Mouse (Mus musculus) monocyte, adult 2 months (primary cell): Measurements from ENCODE around the gene Tfam.

Source experiments
- DNase-seq, 2 experiments: peaks; one replicate each; pipeline ENCODE4 v3.0.0; 2022; ENCODE audit warnings: low spot score in 2 of 2, low read depth in 1 of 2

Tfam gene

DNA sequence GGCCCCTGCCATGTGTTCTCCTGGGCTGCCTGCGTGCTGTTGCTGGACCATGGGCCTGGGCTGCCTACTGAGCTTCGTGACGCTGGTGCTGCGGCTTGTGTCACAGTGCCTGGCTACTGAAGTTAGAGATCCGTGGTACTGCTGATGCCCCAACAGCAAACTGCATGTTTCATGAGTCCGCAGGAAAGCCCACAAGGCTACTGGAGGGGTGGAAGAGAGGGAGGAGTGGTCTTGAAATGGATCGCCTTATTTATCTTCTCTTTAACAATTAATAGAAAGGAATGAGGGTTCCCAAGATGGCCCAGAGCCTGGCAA, at the start of gene Tfam:
Tfam (minus strand) TSS at position 41 of the 315 bp plus-strand sequence.
- DNase-seq, result no peak

DNA sequence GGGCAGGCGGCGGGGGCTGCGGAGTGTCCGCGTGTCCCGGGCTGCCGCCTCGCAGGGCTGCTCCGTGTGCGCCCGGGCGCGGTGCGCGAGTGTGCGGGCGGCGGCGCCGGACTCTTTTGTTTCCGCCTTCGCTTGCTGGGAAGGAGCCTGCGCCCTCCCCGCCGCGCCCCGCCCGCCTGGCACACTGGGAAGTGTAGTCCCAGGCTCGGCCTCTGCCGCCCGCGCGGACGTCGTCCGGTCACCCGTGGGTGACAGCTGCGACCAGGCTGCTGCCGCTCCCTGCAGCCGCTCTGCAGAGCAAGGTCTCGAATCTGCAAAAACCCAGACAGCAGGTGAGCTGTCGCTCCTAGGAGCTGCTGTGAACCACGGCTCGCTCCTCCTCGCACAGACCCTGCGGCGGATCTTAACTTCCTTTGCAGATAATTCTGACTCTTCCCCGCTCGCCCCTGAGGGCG, 47.1 kb upstream of the Tfam start, which contains the start of gene Ube2d1:
Ube2d1 (minus strand) TSS at position 137 of the 455 bp plus-strand sequence.
- peak; percentile 44 to 54 for DNase-seq

DNA sequence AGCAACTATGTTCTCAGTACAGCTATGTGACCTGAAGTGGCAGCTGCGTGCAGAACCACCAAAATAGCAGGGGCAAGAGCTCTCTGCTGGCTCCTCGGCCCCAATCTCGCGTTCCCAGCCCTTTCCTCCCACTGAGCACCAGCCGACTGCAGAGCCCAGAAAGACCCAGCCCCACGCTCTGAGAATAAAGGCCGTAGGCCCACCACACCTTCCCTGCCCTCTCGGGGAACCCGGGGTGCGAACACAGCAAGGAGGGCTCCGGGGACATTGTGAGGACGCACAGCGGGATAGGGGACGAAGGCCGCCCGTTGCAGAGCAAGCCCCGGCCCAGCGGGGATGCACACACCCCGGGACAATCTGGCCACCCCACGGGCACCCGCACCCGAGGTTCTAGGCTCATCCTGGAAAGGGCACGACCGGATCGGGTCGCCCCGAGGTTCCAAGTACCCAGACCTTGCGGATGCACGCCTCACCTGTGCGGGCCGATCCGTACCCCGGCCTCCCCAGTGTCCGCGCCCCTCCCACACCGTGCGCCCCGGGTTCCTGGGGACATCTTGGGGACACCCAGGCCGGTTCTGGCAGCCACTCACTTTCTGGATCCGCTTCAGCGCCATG, 46.5 kb upstream of the Tfam start:
- DNase-seq, result peak in 1 of 2 experiments; percentile 3

DNA sequence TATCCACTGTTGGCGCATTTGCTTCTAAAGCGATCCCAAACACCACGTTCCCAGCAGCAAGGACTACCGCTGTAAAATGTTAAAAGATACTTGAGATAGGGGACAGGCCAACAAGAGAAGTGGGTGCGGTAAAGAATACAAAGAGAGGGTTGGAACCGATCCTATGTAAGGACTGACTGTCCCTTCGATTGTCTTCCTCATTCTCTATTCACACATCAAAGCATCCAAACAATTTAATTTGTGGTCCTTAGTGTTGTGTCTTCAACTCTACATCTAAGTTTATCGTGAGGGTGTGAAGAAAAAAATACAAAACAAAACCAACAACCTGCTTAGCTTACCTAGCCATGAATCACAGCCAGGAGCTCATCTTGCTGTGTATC, 46.0 kb upstream of the Tfam start:
- no peak for DNase-seq

DNA sequence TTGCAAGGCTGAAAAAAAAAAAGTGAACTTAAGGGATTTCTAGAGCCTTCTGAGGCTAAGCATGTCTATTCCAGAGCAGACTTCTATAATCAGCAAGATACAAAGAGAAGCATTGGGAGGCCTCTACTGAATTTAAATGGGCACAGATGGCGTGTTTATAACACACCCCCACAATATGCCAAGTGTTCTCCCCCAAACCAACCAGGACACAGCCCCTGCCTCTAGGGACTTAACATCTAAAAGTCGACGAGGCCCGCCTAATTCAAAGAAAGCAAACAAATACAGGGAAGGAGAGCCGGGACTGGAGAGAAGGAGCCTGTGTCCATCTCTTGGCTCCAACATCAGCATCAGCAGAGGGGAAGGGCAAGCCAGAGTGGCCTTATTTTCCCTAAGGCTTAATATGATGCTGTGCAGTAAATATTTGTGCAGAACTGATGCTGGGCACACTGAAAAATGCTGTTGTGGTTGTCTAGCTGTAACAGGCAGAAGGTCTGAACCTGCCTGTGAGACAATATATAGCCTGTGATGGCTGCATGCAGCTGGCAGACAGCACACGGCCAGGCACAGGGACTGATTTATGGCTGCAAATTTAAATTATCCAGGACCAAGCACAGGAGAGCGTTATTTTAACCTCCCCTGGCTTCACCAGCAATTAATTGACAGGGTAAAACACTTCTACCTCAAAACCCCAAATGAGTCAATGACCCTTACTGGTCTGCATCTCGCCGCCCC, 35.1 kb upstream of the Tfam start:
- DNase-seq, result no peak

DNA sequence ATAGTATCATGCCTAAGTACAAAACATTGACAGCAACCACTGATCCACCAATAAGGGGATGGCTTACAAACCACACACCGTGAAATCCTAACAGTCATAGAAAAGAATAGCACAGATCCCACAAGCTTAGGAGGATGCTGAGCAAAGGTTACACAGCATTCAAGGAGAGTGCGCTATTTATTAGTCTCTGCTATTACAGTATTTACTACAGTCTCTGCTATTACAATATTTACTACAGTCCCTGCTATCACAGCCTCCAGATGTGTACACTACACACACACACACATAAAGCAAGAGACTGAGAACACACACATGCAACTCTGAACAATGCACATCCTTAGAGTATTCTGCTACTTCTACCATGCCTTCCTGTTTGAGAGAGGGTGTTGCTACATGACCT, 29.9 kb upstream of the Tfam start:
- no peak for DNase-seq

DNA sequence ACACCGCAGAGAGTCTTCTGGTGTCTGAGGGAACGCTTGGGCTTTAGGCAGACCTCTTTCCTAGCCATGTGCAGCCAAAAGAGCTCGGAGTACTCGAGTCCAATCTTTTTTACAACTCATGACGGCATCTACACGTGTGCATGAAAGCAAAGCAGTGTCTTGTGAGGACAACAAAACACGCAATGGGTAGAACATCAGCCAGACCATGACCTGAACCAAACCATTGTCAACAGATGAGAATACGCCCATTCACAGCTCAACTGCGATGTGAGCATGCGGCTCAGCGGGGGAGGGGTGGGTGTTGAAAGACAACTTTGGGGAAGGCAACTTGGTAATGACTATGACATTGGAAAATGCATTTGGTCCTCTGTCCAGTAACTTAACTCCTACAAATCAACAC, 29.4 kb upstream of the Tfam start:
- DNase-seq, result no peak

DNA sequence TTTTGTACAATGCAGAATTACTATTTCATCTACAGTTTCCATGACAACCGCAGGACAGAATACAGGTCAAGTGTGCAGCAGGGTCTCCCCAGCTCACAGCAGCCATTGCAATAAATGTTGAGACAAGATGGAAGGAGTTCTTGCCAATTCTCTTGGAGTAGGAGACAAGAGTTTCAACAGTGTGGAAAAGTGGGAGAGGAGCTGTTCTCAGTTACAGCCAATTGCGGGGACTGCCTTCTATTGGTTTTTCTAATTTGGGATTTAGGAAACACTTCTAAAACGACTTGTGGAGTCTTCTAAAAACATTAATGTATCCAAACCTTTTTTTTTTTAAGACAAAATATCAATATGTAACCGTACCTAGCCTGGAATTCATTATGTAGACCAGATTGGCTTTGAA, 27.0 kb upstream of the Tfam start:
- no peak for DNase-seq

DNA sequence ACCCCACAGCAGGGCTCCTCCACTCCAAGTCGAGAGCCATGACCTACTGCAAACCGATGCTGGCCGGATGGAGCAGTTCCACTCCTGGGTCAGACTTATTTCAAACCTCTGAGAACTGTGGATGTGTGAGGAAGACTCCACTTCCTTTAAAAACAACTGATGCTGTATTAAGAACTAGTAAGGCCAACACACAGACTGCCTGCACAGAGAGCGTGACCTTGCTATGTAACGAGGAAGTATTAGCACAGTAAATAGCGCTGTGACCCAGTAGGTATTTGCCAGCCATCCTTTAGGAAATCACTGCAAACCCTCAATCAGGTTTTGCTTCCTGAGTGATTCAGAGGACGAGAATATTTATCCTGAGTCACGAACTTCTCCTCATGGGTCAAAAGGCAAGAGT, 23.6 kb upstream of the Tfam start:
- no peak for DNase-seq

DNA sequence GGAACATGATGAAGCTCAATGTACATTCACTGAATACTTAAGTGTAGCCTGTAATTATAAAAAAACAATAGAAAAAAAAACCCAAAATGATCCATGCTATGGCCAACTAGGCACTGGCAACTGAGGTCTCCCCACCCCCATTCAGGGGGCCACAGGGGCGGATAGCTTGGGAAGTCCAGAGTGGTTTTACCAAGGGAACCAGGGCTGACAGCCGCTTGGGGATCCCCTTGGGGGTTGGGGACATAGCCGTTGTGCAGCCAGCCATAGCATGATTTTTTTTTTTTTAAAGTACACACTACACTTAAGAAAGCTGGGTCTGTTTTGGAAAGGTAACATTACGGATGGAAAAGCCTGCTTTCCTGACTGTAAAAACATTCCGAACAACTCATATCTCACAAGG, 20.9 kb upstream of the Tfam start:
- DNase-seq, result no peak

DNA sequence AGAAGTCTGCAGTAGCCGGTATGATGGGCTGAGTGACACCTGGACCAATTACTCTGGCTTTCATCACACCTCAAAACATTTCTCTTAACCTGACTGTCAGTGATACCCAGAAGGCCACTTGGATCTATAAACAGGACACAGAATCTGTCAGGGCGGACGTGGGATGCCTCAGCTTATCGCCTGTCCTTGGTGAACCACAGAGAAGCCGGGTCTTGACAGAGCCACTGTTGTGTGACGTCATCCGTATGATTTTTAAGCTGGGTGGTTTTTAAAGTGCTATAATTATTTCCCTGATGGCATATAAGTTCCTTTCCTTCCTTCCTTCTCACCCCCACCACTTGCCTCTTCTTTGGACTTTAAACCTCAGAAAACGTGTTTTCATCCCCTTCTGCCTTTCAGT, 20.4 kb upstream of the Tfam start:
- DNase-seq, result no peak

DNA sequence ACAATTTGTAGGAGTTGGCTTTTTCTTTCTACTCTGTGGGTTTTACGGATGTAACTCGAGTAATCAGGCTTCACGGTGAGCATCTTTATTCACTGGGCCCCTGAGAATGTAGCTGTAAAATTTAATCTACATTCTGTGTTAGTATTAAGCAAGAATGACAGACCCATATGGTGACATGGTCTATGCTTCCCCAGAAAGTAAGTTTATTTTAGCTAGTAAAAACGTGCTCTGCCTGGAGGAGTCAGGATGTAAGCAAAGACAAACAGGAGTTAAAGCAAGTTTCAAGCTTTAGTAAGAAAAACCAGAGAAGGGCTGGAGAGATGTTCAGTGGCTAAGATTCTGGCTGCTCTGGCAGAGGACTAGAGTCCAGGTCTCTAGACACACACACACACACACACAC, 15.1 kb upstream of the Tfam start:
- no peak for DNase-seq

DNA sequence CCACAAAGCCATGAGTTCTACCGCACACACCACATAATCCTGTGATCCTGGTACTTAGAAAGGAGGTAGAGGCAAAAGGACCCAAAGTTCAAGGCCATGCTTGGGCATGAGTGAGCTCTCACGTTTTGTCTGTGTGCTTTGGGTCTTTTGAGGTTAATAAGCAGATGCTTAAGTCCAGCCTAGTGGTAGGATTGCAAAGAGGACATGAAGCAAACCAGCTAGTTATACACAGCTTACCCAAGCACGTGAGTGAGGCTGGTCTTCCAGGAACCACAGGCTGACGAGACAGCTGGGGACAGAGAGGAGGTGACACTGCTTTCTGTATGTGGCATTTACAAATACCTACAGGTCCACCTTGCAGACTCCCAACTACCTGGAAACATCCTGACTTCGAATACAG, 14.3 kb upstream of the Tfam start:
- no peak for DNase-seq

DNA sequence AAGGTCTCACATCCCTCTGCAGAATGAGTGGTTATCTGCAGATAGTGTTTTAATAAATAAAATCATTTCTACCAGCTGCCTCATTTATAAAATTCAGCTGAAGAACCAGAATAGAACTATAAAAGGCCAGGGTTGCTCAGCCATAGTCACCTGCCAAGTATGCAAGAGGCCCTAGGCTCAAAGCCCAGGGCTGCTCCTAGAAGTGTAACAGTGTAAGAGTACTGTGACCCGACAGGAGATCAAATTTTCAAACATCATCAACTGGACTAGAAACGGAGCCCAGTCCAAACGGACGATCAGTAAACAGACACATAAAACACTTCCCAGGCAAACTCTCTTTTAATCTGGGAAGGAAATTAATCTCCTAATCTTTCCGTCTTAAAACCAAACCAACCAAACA, 13.8 kb upstream of the Tfam start:
- no peak for DNase-seq

DNA sequence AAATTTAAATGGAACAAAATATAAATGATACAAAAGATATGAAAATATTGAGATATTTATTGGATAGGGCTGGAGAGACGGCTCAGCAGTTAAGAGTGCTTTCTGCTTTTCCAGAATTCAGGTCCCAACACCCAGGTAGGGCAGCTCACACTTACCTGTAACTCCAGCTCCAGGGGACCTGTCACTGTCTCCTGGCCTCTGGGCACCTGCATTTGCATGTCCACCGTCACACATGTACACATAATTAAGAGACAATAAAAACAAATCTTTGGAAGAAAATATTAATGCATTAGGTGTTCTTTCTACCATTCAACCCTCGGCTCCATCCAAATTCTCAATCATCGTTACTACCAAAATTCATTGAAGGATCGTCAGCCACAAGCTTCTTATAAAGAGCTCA, 13.2 kb upstream of the Tfam start:
- no peak for DNase-seq

DNA sequence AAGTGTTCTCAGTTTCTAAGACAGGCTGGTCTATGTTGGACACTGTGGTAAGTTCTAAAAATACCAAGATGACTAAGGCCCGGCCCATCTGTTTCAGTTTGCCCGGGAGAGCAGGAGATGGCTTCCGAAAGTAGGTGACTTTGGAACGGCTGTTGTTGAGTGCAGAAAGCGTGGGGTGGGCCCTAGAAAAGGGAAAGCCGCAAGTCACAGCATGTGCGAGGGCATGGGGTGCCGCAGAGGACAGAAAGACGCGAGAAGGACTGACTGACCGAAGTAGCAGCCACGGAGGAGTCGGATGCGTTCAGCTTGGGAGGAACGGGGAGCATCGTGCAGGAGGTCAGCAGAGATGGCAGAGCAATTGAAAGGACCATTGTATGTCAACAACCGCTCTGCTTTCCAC, 12.4 kb upstream of the Tfam start:
- no peak for DNase-seq

DNA sequence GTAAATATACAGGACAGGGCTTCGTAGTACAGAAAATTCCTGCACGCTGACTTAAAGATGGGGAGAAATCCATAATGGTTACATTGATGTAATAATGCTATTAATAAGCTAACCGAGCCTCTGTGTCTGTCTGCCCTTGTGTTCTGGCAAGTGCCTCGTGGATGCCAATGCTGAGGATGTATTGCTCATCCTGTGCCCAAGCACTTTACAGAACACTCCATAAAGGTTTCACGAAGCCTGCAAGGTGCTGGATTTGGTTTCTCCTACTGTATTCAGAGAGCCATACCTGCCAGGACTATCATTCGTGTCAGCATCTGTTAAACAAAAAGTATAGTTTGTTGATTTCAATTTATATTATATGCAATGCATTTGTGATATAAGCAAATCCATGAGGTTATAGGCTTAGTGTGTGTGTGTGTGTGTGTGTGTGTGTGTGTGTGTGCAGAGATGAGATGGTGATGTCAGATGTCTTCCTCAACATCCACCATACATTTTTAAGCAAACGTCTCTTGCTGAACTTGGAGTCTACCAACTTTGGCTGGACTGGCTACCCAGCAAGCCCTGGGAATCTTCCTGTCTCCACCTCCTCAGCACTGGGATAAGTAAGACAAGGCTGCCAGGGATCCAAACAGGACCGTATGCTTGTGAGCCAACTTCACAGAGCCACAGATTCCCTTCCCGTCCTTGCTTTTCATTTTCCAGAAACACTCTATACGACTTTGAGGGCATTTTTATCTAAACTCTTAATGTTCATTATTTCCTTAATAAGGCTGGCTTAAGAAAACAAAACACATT, 11.2 kb upstream of the Tfam start:
- DNase-seq, result no peak

DNA sequence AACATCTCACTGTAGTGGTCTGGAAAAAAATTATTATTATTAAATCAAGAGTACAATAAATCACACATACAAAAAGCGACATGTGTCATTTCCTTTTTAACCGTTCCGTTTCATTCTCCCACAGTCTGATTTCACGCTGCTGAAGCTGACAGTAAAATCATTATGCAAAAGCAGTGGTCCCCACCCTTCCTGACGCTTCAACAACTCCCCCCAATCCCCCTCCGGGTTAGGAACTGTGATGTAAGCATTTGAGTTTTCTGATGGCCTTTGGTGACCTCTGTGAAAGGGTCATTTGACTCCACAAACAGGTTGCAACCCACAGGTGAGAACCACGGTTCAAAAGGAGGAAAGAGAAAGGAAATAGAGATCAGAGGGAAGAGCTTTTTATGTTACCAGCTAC, 8.9 kb upstream of the Tfam start:
- DNase-seq, result no peak

DNA sequence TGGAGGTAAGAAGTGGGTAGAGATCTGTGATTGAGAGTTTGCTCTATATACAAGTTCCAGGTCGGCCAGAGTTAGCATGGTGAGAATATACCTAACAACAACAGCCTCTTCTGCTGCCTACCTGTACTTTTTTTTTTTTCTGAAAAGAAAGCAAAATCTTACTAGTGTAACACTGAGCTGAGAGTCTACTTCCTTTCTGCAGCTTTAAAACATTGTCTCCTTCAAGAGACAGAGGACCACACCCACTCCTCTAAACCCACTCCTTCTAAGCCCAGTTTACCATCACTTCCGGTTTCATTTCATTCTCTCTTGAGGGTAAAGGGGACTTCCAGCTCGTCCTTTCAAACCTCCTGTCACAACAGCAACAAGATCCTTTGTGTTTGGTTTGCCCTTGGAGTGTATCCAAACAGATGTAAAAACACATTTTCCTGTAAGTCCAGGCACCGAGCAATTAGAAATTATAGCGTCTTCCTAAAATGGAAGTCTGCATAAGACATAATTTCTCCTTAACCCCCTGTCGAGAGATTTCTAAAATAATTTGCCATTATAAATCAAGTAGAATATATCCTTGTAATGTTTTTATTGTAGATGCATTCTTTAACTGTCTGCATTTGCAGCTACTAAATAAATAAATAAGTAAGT, 1.5 kb upstream of the Tfam start:
- no peak for DNase-seq

DNA sequence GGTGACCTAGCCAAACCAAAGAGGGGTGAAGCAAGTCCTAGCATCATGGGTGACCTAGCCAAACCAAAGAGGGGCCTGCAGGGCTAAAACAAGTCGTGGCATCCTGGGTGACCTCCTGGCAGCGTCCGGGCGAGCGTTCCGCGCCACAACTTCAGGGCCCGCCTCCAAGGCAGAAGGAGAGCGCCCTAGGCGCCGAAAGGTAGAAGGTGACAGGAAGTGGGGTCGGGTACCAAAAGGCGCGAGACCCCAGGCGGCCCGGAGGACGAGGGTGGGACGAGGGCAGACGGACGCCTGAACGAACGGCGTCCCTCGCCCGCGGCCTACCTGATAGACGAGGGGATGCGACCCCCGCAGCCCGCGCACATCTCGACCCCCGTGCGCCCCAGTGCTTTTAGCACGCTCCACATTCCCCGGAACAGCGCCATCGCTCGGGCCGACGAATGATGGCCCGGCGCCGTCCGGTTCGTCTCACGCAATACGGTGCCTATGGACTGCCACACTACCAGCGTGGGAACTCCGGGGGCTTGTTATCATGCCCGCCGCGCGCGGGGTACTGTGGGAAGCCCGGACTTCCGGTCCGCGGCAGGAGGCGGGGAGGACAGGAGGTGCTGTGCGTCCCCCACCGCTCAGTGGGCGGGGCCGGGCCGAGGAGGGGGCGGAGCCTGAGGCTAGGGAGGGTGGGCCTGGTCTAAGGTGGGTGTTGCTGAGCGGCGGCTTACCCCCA, 402 bp downstream of the Tfam start:
- DNase-seq, result peak; percentile 67 to 83

DNA sequence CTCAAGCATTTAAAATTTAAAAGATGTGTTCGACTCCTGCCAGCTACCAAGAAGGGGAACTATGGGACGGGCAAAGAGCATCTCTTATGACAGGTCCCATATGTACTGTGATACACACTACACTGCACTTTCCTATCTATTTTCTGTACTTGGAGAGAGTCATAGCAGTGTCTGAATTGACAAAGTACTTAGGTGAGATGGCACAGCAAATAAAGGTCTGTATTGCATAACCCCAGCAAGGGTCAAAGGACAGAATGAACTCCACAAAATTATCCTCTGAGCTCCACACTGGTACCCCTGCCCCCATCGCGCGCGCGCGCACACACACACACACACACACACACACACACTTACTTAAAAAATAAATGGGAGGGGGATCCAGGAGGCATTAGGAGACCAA, 4.0 kb downstream of the Tfam start:
- DNase-seq, result no peak
